ENCODE assay signal across 8 mouse cellular contexts in genomic region chr10:98349466-98349865, GRCm38 (mm10).
A peak's percentile ranks its signal among the peaks of the same experiment; 100 is the strongest.
DNase-seq lines count a peak whose midpoint lies in the region; ATAC-seq and TF ChIP-seq lines count a peak whose summit lies in the region.

No protein-coding gene starts in this region.

- 40% methylated on average over 5 of the region's 5 CpGs for WGBS in kidney, adult 2 months

- no peaks in the 10 kb centered on the region for H3K27me3 ChIP-seq in kidney, adult 2 months (replicated peaks; ENCODE audit: control insufficient read depth, insufficient read depth, low read length)

- no peak overlapping the region for H3K4me3 ChIP-seq in kidney, adult 2 months (ENCODE audit: insufficient read depth, low read depth, low read length)

- no peaks in the 10 kb centered on the region for H3K4me1 ChIP-seq in kidney, adult 2 months (ENCODE audit: control insufficient read depth, insufficient read depth, low read length)

- peak; percentile 95 for DNase-seq in Muller cell, postnatal 12 days (ENCODE audit: inconsistent ontology term)
- peak; percentile 9 to 43 for DNase-seq in adrenal gland, adult 18-20 months (ENCODE audit: low spot score in 2 of 2)
- peak; percentile 49 for DNase-seq in fibroblast of lung, adult 2 months (ENCODE audit: low read depth)
- peak; percentile 35 for DNase-seq in kidney, adult 2 months
- DNase-seq in left cerebral cortex, postnatal 10 days (ENCODE audit: extremely low spot score in 1 of 2, low spot score in 2 of 2): peak; percentile 25 to 40
- peak; percentile 37 for DNase-seq in right cerebral cortex, postnatal 25 days
- no peak for DNase-seq in embryo, embryonic 11 days

- no peak for ATAC-seq in megakaryocyte-erythroid progenitor cell, adult 5-6 weeks (replicated peaks; ENCODE audit: low FRiP score, low TSS enrichment, poor library complexity, severe bottlenecking)

- no peak overlapping the region for H3K27ac ChIP-seq in kidney, adult 2 months (ENCODE audit: insufficient read depth, low read depth, low read length)

- no peaks in the 10 kb centered on the region for H3K36me3 ChIP-seq in kidney, adult 2 months (ENCODE audit: control insufficient read depth, insufficient read depth, low read length)

- no peak for TF ChIP-seq POLR2A in kidney, adult 2 months (IDR thresholded peaks at IDR 0.05; ENCODE audit: low read depth, low read length)

- intact Hi-C loops in left cerebral cortex, postnatal 10 days (cut with DNase I): no loop called here

- no peak for TF ChIP-seq CTCF in kidney, adult 2 months (conservative IDR thresholded peaks at IDR 0.05; ENCODE audit: insufficient read depth, insufficient read length, low read depth, low read length)
